Mouse (Mus musculus) kidney, adult 2 months (tissue): ENCODE data around the gene Pcca.

Experiments
- CTCF ChIP-seq: fragments of 200-500 bp; conservative IDR thresholded peaks from 2 replicates; pipeline ENCODE4 v1.5.1; 2011; ENCODE audit warnings: low read depth, mild to moderate bottlenecking, control low read depth, low read length, moderate library complexity, mixed read lengths; ENCODE audit not compliant: insufficient read depth, insufficient read length
- POLR2A ChIP-seq: fragments of 200-500 bp; IDR thresholded peaks from one replicate; pipeline ENCODE4 v1.6.1; 2011; ENCODE audit warnings: low read depth, low read length, control low read depth

DNA sequence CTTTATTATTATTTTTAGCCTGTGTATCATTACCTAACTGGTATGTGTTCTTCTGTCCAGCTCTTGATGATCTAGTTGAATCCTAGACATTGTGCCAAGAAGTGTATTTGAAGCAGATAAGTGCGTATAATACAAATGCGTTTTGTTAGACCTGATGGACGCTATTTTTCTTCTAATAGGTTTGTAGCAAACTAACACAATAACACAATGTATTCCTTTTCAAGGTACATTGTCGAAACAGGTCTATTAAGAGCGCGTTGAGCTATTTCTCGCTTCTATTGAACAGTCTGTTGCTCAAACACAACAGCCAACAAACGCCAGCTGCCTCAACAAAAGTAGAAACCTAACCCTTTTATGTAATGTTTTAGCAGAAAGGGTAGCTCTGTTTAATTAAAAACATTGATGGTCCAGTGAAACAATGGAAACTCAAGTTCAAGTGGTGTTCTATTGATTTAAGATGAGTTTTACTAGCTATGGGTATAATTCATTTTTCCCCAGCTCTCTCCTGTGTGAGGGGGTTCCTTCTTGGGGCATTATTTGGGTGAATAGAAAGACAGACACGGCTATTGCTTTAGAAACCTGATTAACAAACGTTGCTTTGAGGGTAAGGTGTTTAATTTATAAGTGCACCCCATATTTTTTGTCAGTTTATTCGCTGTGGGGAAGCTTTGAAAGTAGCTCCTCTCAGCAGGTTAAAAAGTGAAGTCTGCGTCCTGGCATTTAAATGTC, 44.3 kb upstream of the Pcca start:
- TF ChIP-seq CTCF, result no peak
- no peak for TF ChIP-seq POLR2A
